Mouse (Mus musculus) neural tube, embryonic 12.5 days (tissue): Measurements from ENCODE around the gene Zfp30. TPM values are rescaled to one million over a fixed set of nuclear protein-coding genes. Genes with fewer than 3 reads are reported as not detected.

ENCODE experiments used
- ATAC-seq: fragments of 200-750 bp; cut with Nextera tagmentation; 2 replicates; pipeline ENCODE4 v1.8.0; 2017; ENCODE audit warnings: low read depth, mild to moderate bottlenecking, moderate TSS enrichment, moderate library complexity; ENCODE audit not compliant: low FRiP score
- H3K27ac ChIP-seq: fragments of 300-500 bp; sonication (generic); 2 replicates; pipeline ENCODE4 v1.5.1; 2016
- H3K27me3 ChIP-seq: fragments of 300-500 bp; sonication (generic); replicated peaks from 2 replicates; pipeline ENCODE4 v1.6.1; 2016; ENCODE audit warnings: mild to moderate bottlenecking
- H3K36me3 ChIP-seq: fragments of 300-500 bp; sonication (generic); 2 replicates; pipeline ENCODE4 v1.6.1; 2016; ENCODE audit warnings: mild to moderate bottlenecking
- H3K4me1 ChIP-seq: fragments of 300-500 bp; sonication (generic); 2 replicates; pipeline ENCODE4 v1.6.1; 2016
- H3K4me2 ChIP-seq: fragments of 300-500 bp; sonication (generic); replicated peaks from 2 replicates; pipeline ENCODE4 v1.6.1; 2016; ENCODE audit warnings: mild to moderate bottlenecking
- H3K4me3 ChIP-seq: fragments of 300-500 bp; sonication (generic); 2 replicates; pipeline ENCODE4 v1.5.1; 2016
- H3K9ac ChIP-seq: fragments of 300-500 bp; sonication (generic); 2 replicates; pipeline ENCODE4 v1.6.1; 2016; ENCODE audit warnings: mild to moderate bottlenecking
- H3K9me3 ChIP-seq: fragments of 300-500 bp; sonication (generic); 2 replicates; pipeline ENCODE4 v1.6.1; 2016; ENCODE audit warnings: mild to moderate bottlenecking
- WGBS: fragments of 180-500 bp; shearing (Covaris S2); methylation state at CpG from one replicate; pipeline ENCODE4 v1.1.7; 2016; 5-methylcytosine and 5-hydroxymethylcytosine counted together
- polyA plus RNA-seq: library from polyadenylated mRNA; unstranded; fragments of >200 nt; fragmentation: Nextera tagmentation; extraction: Ambion mirVana; gene quantifications from 2 replicates; pipeline ENCODE4 v1.2.1, GENCODE M21; 2016

Zfp30 gene
- polyA plus RNA-seq, 1 experiment from 2014 or later: 10.4 TPM

DNA sequence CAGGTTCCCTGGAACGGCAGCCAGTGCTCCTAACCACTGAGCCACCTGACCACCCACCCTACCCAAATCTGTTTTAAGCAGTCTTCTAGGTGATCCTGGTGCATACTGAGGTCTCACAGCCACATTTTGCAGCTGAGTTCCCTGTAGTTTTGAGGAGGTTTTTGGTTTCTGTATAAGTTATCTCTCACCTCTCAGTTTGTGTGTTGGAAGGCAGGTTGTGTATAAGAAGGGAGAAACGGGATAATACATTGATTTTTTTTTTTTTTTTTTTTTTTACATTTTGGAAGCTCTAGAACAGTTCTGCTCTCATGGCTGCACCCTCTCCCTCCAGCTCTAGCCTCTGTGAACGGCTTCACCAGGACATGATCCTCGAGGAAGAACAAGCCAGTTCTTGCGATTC lies 2.1 kb downstream of the Zfp30 start:
- Histone ChIP-seq H3K4me3 (peak overlapping the region; percentile 83), H3K4me1 (peaks cover 6% of the 10 kb centered on the region), H3K36me3 (peaks cover 35% of the 10 kb centered on the region), H3K9me3 (no peaks in the 10 kb centered on the region), H3K4me2 (peak overlapping the region; percentile 79), H3K27me3 (no peaks in the 10 kb centered on the region), H3K9ac (peak overlapping the region; percentile 41; the same call in 1 of the 2 replicates), H3K27ac (no peak overlapping the region)
- no peak for ATAC-seq
- WGBS: 82% methylated on average over 5 of the region's 5 CpGs

DNA sequence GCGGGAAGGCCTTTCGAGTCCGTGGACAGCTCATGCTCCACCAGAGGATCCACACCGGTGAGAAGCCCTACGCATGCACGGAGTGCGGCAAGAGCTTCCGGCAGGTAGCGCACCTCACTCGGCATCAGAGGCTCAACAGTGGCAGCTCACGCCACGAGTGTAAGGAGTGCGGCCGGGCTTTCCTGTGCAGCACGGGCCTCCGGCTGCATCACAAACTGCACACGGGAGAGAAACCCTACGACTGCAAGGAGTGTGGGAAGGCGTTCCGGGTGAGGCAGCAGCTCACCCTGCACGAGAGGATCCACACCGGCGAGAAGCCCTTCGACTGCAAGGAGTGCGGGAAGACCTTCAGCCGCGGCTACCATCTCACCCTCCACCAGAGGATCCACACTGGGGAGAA lies 9.1 kb downstream of the Zfp30 start:
- ATAC-seq: no peak
- Histone ChIP-seq H3K27ac (no peak overlapping the region), H3K9ac (no peak overlapping the region), H3K27me3 (peaks cover 10% of the 10 kb centered on the region; the same call in 1 of the 2 replicates), H3K4me3 (no peak overlapping the region), H3K4me1 (no peaks in the 10 kb centered on the region), H3K4me2 (no peak overlapping the region), H3K9me3 (peaks cover 7% of the 10 kb centered on the region; the same call in 1 of the 2 replicates), H3K36me3 (peaks cover 59% of the 10 kb centered on the region)
- 26% methylated on average over 27 of the region's 27 CpGs for WGBS

DNA sequence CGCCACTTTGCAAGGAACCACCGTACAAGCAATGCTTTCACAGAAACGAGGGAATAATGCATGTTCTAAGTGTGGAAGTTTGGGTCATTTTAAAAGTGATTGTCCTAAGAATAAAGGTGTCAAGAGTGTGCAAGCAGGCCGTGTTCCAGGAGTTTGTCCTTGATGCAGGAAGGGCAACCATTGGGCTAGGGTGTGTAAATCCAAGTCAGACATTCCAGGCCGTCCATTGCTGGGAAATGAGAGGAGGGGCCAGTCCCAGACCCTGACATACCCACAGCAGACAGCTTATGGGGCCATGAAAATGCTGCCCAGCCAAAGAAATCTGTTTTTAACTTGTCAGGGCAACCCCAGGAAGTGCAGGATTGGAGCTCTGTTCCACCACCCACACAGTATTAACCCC lies 23.2 kb downstream of the Zfp30 start:
- peaks cover 3% of the 10 kb centered on the region for H3K36me3 ChIP-seq
- H3K4me3 ChIP-seq: no peak overlapping the region
- H3K27ac ChIP-seq: no peak overlapping the region
- H3K9me3 ChIP-seq: no peaks in the 10 kb centered on the region
- no peaks in the 10 kb centered on the region for H3K27me3 ChIP-seq
- ATAC-seq: no peak
- H3K9ac ChIP-seq: no peak overlapping the region
- 84% methylated on average over 5 of the region's 5 CpGs for WGBS
- no peak overlapping the region for H3K4me2 ChIP-seq
- no peaks in the 10 kb centered on the region for H3K4me1 ChIP-seq

DNA sequence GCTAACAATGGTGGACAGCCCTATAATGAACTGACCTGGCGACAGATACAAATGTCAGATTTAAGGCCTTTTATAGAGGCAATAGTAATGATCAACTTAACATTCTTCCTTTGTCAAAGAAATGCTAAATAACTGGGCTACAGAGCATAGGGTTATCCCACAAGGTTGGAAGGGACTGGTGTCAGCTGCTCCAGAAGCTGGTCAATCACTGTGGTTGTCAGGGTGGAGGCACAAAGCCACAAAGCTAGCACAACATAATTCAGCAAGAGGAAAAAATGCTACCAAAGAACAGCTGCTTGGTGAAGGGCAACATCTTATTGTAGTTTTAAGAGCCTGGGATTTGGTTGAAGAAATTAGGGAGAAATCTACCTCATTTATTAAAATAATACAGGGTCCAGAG lies 28.4 kb downstream of the Zfp30 start:
- no peak overlapping the region for H3K9ac ChIP-seq
- H3K9me3 ChIP-seq: no peaks in the 10 kb centered on the region
- WGBS: 89% methylated on average over 1 of the region's 1 CpGs
- no peak overlapping the region for H3K4me3 ChIP-seq
- no peaks in the 10 kb centered on the region for H3K27me3 ChIP-seq
- H3K4me1 ChIP-seq: peaks cover 17% of the 10 kb centered on the region
- H3K27ac ChIP-seq: no peak overlapping the region
- no peak for ATAC-seq
- H3K4me2 ChIP-seq: no peak overlapping the region
- peaks cover 3% of the 10 kb centered on the region for H3K36me3 ChIP-seq

DNA sequence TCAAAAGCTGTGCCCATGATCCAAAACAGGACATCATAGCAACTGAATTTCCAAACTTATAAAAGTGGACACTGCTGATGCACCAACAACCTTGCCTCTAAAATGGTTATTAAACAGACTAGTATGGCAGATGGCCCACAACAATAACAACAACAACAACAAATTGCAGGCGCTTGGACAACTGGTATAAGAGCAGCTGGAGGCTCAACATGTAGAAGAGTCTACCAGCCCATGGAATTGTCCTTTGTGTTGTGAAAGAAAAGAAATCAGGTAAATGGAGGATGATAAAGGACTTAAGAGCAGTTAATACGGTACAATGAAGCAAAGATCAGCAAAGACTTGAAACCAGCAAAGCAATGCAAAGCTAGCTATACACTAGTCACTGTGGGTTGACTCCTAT lies 30.6 kb downstream of the Zfp30 start:
- Histone ChIP-seq H3K36me3 (peaks cover 3% of the 10 kb centered on the region), H3K4me1 (peaks cover 21% of the 10 kb centered on the region), H3K9me3 (no peaks in the 10 kb centered on the region), H3K4me2 (peak overlapping the region; percentile 80), H3K9ac (no peak overlapping the region), H3K27me3 (no peaks in the 10 kb centered on the region), H3K4me3 (no peak overlapping the region), H3K27ac (no peak overlapping the region)
- ATAC-seq: no peak
- WGBS: 91% methylated on average over 2 of the region's 2 CpGs

DNA sequence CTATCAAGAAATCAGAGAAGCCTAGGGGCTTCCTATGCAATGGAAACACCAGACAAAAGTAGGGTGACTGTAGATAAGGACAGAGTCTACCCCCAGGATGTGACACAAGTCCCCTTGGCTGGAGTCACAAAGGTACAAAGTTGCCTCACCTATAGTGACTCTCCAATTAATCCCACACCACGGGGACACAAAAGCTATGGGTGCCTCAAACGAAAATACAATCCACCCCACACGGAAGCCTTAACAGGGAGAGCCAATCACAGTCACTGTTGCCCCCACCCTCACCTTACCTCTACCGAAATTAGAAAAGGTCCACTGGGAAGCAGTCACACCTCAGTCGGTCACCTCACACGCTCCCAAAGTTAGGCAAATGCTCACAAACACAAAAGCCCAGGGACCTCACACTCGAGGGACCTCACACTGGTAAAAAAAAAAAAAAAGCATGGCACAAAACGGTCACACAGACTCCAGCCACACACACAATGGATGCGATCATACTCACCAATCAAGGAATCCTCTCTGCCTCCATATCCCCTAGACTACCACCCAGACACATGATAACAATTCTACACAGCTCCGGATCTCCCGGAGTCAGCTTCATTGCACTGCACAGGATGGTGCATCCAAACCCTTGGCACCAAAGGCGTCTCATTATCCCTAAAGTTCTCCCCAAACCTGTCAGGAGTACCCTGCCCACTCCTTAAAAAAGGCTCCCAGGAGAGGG lies 31.4 kb downstream of the Zfp30 start:
- Histone ChIP-seq H3K27me3 (no peaks in the 10 kb centered on the region), H3K9me3 (no peaks in the 10 kb centered on the region), H3K4me1 (peaks cover 24% of the 10 kb centered on the region), H3K4me2 (peak overlapping the region; percentile 80), H3K27ac (peak overlapping the region; percentile 46; the same call in 1 of the 2 replicates), H3K9ac (peak overlapping the region; percentile 74), H3K4me3 (peak overlapping the region; percentile 69), H3K36me3 (peaks cover 3% of the 10 kb centered on the region)
- whole genome bisulfite sequencing: 4% methylated on average over 12 of the region's 12 CpGs
- ATAC-seq: peak; percentile 60

DNA sequence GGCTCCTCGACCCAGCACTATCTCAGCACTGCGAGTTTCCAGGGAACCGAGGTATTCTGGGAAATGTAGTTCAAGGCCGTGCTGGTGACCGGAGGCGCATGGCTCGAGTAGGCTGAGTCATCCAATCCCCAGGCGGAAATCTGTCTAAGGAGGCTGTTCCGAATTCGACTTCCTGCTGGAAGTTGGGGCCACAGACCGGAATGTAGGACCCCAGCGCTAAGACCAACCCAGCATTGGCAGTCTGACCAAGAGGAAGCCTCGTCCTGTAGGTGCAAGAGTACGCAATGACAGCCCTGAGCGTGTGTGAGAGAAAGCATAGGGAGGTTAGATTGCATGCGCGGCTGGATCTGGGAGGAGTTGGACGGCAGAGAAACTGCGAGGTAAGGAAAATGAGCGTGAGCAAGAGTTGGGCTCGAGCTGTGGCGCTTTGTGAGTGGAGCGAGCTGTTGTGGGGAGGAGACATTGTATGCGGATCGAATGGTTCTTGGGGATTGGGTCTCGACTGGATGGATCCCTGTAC lies 32.2 kb downstream of the Zfp30 start, which contains the start of gene Zfp790:
TSS of gene Zfp790 (plus strand) at position 205 of the 520 bp plus-strand sequence.
- H3K27ac ChIP-seq: peak within 1 kb of the TSS; percentile 46; the same call in 1 of the 2 replicates
- peaks cover 3% of the 10 kb centered on the region for H3K36me3 ChIP-seq
- H3K9ac ChIP-seq: peak within 1 kb of the TSS; percentile 74
- no peaks in the 10 kb centered on the region for H3K27me3 ChIP-seq
- WGBS: under 1% methylated on average over 26 of the region's 26 CpGs
- H3K4me3 ChIP-seq: peak within 1 kb of the TSS; percentile 69
- no peaks in the 10 kb centered on the region for H3K9me3 ChIP-seq
- peak; percentile 94 for ATAC-seq
- peaks cover 24% of the 10 kb centered on the region for H3K4me1 ChIP-seq
- H3K4me2 ChIP-seq: peak within 1 kb of the TSS; percentile 80

DNA sequence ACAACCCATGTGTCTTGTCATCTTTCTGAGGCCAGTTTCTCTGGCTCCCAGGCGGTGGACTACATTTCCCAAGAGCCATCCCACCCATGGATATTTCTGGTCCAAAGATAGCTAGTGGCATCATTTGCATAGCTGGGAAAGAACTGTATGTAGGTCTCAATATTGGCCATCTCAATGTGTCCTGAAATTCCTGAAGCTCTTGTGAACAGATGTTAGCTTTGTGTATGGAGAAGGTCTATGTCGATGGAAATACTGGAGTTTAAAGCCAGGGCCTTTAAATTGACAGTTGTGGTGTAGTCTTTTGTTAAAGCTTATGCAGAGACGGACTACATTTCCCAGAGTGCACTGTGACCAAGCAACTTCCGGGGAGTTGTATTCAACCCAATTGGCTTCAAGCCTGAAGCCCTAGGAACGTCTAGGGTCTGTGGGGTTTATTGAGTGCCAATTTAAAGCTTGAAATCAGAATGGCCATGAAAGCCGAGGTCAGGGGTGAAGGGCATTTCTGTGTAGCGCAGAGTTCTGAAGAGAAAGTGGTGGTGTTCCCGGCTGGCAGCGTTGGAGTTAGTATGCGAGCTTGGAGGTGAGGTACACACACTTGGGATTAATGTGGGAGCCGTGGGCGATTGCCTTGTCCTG lies 34.9 kb downstream of the Zfp30 start:
- H3K4me1 ChIP-seq: peaks cover 24% of the 10 kb centered on the region
- H3K9me3 ChIP-seq: no peaks in the 10 kb centered on the region
- H3K27me3 ChIP-seq: no peaks in the 10 kb centered on the region
- H3K4me2 ChIP-seq: peak overlapping the region; percentile 80
- peak overlapping the region; percentile 53 for H3K9ac ChIP-seq
- ATAC-seq: peak; percentile 79
- H3K27ac ChIP-seq: no peak overlapping the region
- H3K4me3 ChIP-seq: peak overlapping the region; percentile 60
- WGBS: 3% methylated on average over 12 of the region's 12 CpGs
- peaks cover 13% of the 10 kb centered on the region; the same call in 1 of the 2 replicates for H3K36me3 ChIP-seq

DNA sequence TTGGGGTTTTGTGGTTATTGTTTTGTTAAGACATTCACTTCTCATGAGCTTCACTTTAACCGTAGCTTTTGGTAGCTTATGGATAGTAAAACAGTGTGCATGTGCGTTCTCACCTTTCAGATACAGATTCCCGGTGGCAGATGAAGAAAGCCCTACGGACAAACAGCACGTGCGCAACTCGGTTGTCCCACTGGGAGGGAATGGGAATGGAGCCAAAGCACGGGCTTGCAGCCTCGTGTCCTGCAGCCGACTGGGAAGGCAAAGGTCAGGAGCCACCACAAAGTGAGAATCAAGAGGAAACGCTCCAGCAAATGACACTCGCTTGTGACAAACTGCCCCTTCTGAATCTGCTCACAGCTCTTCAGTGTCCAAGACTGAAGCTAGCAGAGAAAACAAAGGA lies 44.2 kb downstream of the Zfp30 start:
- Histone ChIP-seq H3K36me3 (peaks cover 80% of the 10 kb centered on the region), H3K27ac (no peak overlapping the region), H3K4me2 (no peak overlapping the region), H3K27me3 (no peaks in the 10 kb centered on the region), H3K9ac (no peak overlapping the region), H3K4me1 (no peaks in the 10 kb centered on the region), H3K4me3 (no peak overlapping the region), H3K9me3 (no peaks in the 10 kb centered on the region)
- no peak for ATAC-seq
- 94% methylated on average over 12 of the region's 12 CpGs for WGBS

DNA sequence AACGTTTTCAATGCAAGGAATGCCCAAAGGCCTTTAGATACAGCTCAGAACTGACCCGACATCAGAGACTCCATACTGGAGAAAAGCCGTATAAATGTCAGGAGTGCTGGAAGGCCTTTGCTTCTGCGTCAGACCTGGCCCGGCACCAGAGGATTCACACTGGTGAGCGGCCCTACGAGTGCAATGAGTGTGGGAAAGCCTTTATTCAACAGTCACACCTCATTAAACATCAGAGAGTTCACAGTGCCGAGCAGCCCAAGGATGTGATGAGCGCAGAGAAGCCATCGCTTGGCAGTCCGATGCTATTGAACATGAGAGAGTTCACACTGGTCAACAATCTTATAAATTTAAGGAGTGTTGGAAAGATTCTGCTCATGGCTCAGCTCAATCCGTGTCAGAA lies 46.0 kb downstream of the Zfp30 start:
- Histone ChIP-seq H3K4me2 (no peak overlapping the region), H3K9me3 (no peaks in the 10 kb centered on the region), H3K36me3 (peaks cover 77% of the 10 kb centered on the region), H3K4me1 (no peaks in the 10 kb centered on the region), H3K9ac (no peak overlapping the region), H3K27ac (no peak overlapping the region), H3K4me3 (no peak overlapping the region), H3K27me3 (no peaks in the 10 kb centered on the region)
- 74% methylated on average over 12 of the region's 12 CpGs for WGBS
- ATAC-seq: no peak

DNA sequence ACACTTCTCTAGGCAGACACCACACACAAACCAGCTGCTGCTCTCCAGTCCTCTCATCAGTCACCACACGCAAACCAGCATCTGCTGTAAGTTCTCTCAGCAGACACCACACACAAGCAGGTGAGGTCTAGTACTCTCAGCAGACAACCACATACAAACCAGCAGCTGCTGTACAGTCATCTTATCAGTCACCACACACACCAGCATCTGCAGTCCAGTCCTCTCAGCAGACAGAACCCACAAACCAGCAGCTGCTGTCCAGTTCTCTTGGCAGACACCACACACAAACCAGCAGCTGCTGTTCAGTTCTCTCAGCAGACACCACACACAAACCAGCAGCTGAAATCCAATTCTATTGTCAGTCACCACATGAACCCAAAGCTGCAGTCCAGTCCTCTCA lies 53.0 kb downstream of the Zfp30 start:
- Histone ChIP-seq H3K9me3 (no peaks in the 10 kb centered on the region), H3K4me1 (no peaks in the 10 kb centered on the region), H3K9ac (no peak overlapping the region), H3K27ac (no peak overlapping the region), H3K36me3 (peaks cover 23% of the 10 kb centered on the region), H3K4me3 (no peak overlapping the region), H3K4me2 (no peak overlapping the region), H3K27me3 (no peaks in the 10 kb centered on the region)
- 91% methylated on average over 1 of the region's 1 CpGs for WGBS
- no peak for ATAC-seq

DNA sequence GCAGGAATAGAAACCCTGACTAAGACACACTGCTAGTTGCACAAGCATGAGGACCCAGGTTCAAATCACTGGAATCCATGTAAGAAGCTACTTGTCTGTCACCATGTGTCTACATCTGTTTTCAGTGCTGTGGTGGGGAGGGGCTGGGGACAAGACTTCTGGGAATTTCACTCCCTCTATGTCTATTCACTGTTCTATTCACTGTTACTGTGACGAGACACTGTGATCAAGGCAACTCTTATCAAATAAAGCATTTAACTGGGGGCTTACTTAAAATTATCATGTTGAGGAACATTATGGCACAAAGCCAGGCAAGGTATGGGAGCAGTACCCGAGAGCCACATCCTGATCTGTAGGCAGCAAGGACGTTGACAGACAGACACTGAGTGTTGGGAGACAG lies 55.5 kb downstream of the Zfp30 start:
- H3K4me2 ChIP-seq: no peak overlapping the region
- H3K27me3 ChIP-seq: no peaks in the 10 kb centered on the region
- no peak overlapping the region for H3K27ac ChIP-seq
- peaks cover 12% of the 10 kb centered on the region for H3K36me3 ChIP-seq
- H3K9ac ChIP-seq: no peak overlapping the region
- 90% methylated on average over 3 of the region's 3 CpGs for WGBS
- no peaks in the 10 kb centered on the region for H3K4me1 ChIP-seq
- H3K9me3 ChIP-seq: no peaks in the 10 kb centered on the region
- no peak overlapping the region for H3K4me3 ChIP-seq
- no peak for ATAC-seq
